Mouse (Mus musculus) ovary, postnatal 36 days (tissue): Measurements from ENCODE around the gene Syt8.
"Not testable (repeated sequence)": the region's sequence is repeated elsewhere in the genome, so short reads cannot be mapped to it uniquely, and the experiment has no call there.

Source experiments
- DNase-seq: peaks from one replicate; pipeline ENCODE4 v3.0.0; 2022; ENCODE audit warnings: low spot score, mixed read lengths

The Syt8 gene

DNA sequence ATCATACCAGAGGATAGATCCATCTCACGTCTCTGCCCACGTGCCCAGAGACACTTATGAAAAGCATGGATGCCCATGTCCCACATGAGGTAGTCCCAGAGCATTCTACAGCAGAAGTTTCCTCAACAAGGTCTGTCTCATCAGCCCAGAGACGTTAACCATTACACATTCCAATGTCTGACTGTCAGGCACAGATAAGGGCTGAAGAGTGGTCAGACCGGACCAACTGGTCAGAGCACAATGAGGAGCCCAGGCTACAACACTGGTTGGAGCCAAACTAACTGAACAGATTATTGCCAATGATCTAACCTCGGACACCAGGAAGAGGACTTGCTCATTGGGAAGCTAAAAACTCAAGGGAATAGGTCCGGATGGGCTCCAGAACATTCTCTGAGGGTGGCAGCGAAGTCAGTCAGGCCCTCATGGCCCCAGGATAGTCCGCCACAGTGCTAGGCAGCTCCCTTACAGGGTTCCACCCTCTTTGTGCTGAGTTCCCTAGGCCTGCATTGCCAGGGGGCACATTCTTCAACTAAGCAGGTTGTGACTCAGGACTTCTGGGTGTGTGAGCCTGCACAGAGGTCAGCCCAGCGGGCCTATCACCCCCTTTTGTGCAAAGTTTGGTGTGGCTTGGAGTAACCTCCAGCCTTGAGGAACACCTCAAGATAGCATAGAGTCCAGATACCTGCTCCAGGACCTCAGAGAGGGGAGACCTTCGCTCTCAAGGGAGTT, at the start of gene Syt8:
Gene Syt8, plus strand, starts transcription at position 714 of the 729 bp plus-strand sequence.
- DNase-seq: no peak

GRCm38 (mm10) chr7:142385742-142386403, 48.8 kb upstream of the Syt8 start:
- DNase-seq: no peak

GRCm38 (mm10) chr7:142386621-142387201, 47.9 kb upstream of the Syt8 start:
- no peak for DNase-seq

- peak; percentile 98 for DNase-seq
Observed at GRCm38 (mm10) chr7:142387419-142388148, 47.1 kb upstream of the Syt8 start, which contains the start of gene Ctsd. Ctsd (minus strand) TSS chr7:142388038.

DNA sequence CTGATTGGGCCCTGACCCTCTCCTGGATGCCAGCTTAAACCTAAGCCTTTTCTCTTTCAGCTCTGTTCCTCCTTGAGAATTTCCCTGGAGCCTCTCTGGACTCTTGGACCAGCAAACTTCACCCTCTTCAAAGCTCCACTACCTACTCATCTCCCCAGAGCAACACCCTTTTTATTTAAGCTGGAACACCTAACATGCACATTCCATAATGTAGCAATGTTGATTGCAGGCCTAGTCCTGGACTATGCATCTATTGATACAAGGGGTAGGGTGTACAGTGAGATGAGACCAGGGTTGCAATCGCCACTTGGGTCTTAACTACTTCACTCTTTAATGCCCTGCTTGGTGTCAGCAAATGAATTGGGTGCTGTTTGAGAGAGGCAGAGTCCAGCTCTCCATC, 46.5 kb upstream of the Syt8 start:
- no peak for DNase-seq

GRCm38 (mm10) chr7:142388740-142389139, 45.9 kb upstream of the Syt8 start:
- DNase-seq: no peak

DNA sequence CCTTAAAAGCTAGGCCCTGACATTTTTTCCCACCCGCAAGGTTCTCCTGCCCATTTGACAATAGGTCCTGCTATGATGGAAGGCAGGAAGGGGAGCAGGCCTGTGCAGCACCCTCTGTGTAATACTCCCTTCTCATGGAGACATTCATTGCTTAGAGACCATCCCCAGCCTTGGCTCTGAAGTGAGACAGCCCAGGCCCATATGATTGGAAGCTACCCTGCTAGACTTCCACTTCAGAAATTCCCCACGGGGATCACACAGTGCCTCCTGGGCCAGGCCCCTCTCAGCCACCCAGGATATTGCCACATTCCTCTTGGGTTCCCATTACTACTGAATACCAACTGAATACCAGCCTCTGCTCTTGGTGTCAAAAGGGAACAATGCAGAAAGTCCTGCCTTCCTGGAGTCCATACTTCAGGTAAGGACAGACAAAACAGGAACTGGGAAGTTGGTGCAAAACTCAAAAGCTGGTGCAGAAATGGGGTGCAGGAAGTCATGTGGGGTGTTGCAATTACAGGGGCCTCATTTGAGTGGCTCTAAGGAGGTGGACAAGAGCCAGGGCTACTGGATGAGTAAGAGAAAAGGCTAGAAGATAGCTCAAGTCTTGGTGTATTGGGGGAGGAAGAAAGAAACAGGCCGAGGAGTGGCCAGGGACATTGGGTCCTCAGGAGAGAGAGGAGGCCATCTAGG, 44.5 kb upstream of the Syt8 start:
- DNase-seq: no peak

DNA sequence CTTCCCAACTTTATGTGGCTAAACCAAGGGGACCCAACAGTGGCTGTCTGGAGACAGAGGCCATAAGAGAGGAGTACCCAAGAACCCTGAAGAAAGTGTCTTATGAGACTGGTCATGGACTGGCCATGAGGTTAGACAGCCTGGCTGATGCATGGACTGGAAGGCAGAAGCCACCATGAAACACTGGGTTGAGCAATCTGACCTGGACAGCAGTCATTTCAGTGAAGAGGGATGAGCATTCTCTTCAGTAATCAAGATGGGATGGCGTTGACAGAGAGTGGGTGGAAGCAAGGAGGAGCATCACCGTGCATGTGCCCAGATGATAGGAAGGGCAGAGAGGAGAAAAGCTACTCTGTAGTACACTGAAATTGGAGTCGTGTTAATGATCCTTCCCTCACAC, 43.5 kb upstream of the Syt8 start:
- no peak for DNase-seq

- DNase-seq: no peak
Observed at GRCm38 (mm10) chr7:142391609-142392008, 43.0 kb upstream of the Syt8 start.

DNA sequence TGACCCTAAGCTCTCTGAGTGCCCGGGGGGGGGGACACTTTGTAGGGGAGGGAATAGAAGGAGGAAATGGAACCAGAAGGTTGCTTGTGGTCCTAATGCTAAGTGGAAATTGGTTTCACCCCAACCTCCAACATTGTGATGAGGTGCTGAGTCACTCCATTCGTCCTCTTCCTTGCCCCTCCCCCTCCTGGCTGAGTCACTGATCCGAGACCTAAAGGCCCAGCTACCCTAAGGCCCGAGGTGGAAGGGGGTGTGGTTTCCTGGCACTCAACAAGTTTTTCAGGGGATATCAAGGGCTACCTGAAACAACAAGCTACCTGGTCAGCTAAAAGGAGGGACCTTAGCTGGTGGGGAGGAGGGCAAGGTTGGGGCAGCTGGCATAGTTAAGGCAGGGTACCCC, 41.5 kb upstream of the Syt8 start:
- DNase-seq: no peak

DNA sequence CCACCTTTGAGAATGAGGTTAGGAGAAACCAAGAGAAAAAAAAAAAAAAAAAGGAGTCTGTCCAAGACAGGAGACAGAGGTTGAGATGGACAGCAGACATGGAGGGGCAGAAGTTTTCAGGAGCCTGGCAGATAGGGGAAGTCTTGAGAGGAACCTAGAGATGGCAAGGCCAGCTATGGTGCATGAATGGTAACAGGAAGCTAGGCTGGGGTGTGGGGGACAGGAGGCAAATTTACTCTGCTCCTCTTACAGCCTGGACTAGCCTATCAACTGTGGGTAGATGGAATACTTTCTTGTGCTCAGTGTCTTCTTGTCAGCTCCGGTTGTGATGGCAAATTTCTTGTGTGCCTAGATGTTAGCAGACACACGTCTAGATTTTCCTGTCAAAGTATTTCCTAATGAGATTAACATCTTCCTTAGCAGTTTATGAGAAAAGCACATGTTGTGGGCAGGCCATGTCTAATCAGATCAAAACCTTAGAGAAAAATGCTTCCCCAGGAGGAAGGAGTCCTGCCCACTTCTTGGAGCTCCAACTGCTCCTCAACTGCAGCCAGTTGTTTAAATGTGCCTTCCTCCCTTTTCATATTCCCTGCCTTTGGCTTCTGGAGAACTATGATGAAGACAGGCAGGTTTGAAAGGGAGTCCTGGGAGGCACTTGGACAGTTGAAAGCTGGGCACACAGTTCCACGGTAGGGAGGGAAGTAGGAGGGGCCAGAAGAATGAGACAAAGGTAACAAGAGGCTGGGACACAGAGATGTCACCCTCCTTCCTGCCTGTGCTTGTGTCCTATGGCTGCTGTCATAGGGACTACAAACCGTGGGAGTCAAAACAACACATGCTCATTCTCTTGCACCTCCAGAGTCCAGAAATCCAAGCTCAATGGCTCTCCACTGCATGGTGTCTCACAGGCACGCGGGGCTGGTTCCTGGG, 40.1 kb upstream of the Syt8 start:
- DNase-seq: no peak

GRCm38 (mm10) chr7:142395472-142395871, 39.2 kb upstream of the Syt8 start:
- no peak for DNase-seq

DNA sequence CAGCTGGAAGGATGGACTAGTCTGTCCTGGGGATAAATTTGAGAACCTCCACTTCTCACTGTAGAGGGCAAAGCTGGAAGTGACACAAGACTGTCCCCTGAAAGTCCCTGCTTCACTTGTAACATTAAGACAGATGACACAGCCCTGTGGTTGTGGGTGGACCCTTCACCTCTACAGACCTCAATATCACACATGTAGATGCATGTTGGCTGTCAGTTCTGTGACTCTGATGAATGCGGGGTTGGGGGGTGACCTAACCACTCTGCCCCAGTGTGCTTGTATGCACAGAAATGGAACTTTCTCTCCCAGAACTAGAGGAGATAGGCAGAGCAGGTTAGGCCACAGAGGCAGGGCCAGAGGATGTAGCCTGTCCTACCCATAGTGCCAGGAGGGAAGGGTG, 38.0 kb upstream of the Syt8 start:
- no peak for DNase-seq

- no peak for DNase-seq
Observed at GRCm38 (mm10) chr7:142398052-142398451, 36.6 kb upstream of the Syt8 start.

GRCm38 (mm10) chr7:142399250-142399649, 35.4 kb upstream of the Syt8 start:
- no peak for DNase-seq

GRCm38 (mm10) chr7:142400112-142400749, 34.4 kb upstream of the Syt8 start:
- no peak for DNase-seq

DNA sequence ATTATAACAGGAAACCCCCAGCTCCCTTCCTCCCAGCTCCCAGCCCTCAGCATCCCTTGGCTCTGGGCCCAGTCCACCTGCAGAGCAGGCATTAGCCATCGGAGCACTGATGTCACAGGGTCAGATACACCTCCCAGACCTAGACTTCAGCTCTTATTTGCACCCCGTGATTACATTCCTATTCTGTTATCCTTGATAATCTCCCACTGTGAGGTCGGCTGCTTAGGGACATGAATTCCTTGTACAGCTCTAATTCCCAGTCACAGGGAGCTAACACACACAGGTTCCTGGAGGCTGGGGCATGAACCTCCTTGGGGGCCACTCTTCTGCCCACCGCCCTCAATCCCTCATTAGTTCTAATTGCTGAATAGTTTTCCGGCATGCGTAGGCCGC, 33.9 kb upstream of the Syt8 start:
- DNase-seq: no peak

DNA sequence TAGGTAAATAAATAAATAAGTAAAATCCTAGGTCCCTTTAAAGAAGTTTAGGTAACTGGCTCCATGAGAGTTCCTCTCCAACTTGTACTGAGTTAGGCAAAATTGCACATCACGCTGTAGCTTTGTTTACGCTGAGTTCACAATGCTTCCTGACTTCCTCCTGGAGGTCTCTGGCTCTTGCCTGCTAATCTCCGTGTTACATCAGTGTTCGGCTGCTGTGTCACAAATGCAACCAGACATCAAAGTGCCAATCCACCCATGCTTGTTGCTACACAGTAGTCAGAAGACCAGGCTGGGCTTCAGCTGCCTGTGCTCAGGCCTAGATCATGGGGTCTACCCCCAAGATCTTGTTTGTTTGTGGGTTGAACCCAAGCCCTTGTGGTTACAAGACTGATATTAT, 31.1 kb upstream of the Syt8 start:
- DNase-seq: no peak

DNA sequence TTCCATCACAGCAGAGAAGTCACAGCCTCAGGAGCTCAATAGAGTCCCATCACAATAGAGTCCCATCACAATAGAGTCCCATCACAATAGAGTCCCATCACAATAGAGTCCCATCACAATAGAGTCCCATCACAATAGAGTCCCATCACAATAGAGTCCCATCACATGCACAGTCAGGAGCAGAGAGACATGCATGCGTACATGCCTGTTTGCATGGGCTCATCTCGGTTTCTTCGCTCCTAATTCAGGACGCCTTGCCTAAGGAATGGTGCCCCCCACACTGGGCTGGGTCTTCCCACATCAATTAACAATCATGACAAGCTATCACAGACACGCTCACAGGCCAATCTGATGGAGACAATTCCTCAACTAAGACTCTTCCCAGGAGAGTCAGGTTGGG, 29.5 kb upstream of the Syt8 start:
- DNase-seq: not testable (repeated sequence)

DNA sequence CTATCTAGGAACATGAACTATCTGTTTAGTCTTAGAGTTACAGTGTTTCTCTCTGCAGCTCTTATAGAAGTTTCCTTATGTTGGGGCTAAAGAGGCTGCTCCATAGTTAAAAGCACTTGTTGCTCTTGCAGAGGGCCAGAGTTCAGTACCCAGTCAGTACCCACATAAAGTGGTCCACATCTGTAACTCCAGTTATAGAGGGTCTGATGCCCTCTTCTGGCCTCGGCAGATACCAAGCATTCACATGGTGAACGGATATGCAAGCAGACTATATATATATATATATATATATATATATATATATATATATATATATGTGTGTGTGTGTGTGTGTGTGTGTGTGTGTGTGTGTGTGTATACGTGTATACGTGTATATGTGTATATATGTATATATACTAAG, 26.7 kb upstream of the Syt8 start:
- DNase-seq: no peak
